Mouse (Mus musculus) hindbrain, embryonic 10.5 days (tissue): ENCODE data around the gene Hist1h3c. TPM values are rescaled to one million over a fixed set of nuclear protein-coding genes. Genes with fewer than 3 reads are reported as not detected.
A peak's percentile ranks its signal among the peaks of the same experiment; 100 is the strongest.

Source experiments
- DNase-seq: peaks from one replicate; pipeline ENCODE4 v3.0.0-alpha.2; 2017; ENCODE audit warnings: low spot score
- H3K27ac ChIP-seq: fragments of 300-500 bp; sonication (generic); 2 replicates; pipeline ENCODE4 v1.5.1; 2016; ENCODE audit warnings: mild to moderate bottlenecking, moderate library complexity
- H3K27me3 ChIP-seq: fragments of 300-500 bp; sonication (generic); 2 replicates; pipeline ENCODE4 v1.6.1; 2016; ENCODE audit warnings: mild to moderate bottlenecking; ENCODE audit not compliant: poor library complexity, insufficient read depth, severe bottlenecking
- H3K36me3 ChIP-seq: fragments of 300-500 bp; sonication (generic); 2 replicates; pipeline ENCODE4 v1.6.1; 2016; ENCODE audit warnings: mild to moderate bottlenecking, moderate library complexity
- H3K4me1 ChIP-seq: fragments of 300-500 bp; sonication (generic); replicated peaks from 2 replicates; pipeline ENCODE4 v1.6.1; 2016; ENCODE audit warnings: mild to moderate bottlenecking
- H3K4me3 ChIP-seq: fragments of 300-500 bp; sonication (generic); 2 replicates; pipeline ENCODE4 v1.5.1; 2016; ENCODE audit warnings: mild to moderate bottlenecking, moderate library complexity
- H3K9me3 ChIP-seq: fragments of 300-500 bp; sonication (generic); 2 replicates; pipeline ENCODE4 v1.6.1; 2016; ENCODE audit warnings: mild to moderate bottlenecking, moderate library complexity
- WGBS: fragments of 180-500 bp; shearing (Covaris S2); methylation state at CpG from one replicate; pipeline ENCODE4 v1.1.7; 2016; 5-methylcytosine and 5-hydroxymethylcytosine counted together
- polyA plus RNA-seq: library from polyadenylated mRNA; unstranded; fragments of >200 nt; fragmentation: Nextera tagmentation; extraction: Ambion mirVana; gene quantifications from 2 replicates; pipeline ENCODE4 v1.2.1, GENCODE M21; 2016

Hist1h3c gene
- polyA plus RNA-seq, 1 experiment from 2014 or later, result 8.6 TPM

- DNase-seq, result no peak
- no peaks in the 10 kb centered on the region for H3K36me3 ChIP-seq
- no peaks in the 10 kb centered on the region for H3K27me3 ChIP-seq
- peak overlapping the region; percentile 97 for H3K27ac ChIP-seq
- H3K4me3 ChIP-seq, result peak overlapping the region; percentile 66
- peaks cover 36% of the 10 kb centered on the region for H3K4me1 ChIP-seq
- WGBS, result 67% methylated on average over 5 of the region's 5 CpGs
- no peaks in the 10 kb centered on the region for H3K9me3 ChIP-seq
Measured at GRCm38 (mm10) chr13:23740910-23741309, 4.5 kb downstream of the Hist1h3c start.

GRCm38 (mm10) chr13:23740256-23740840 is 5.1 kb downstream of the Hist1h3c start:
- 39% methylated on average over 13 of the region's 13 CpGs for WGBS
- Histone ChIP-seq H3K27me3 (no peaks in the 10 kb centered on the region), H3K4me3 (peak overlapping the region; percentile 66), H3K27ac (peak overlapping the region; percentile 97), H3K9me3 (no peaks in the 10 kb centered on the region), H3K36me3 (no peaks in the 10 kb centered on the region), H3K4me1 (peaks cover 36% of the 10 kb centered on the region)
- no peak for DNase-seq

- Histone ChIP-seq H3K4me3 (peak overlapping the region; percentile 66), H3K27ac (peak overlapping the region; percentile 97), H3K9me3 (no peaks in the 10 kb centered on the region), H3K27me3 (no peaks in the 10 kb centered on the region), H3K4me1 (peaks cover 36% of the 10 kb centered on the region), H3K36me3 (no peaks in the 10 kb centered on the region)
- DNase-seq, result no peak
- WGBS, result 1% methylated on average over 14 of the region's 14 CpGs
Measured at GRCm38 (mm10) chr13:23739922-23740252, 5.5 kb downstream of the Hist1h3c start.

GRCm38 (mm10) chr13:23739069-23739921 is 6.1 kb downstream of the Hist1h3c start:
- peak overlapping the region; percentile 97 for H3K27ac ChIP-seq
- H3K9me3 ChIP-seq, result no peaks in the 10 kb centered on the region
- H3K36me3 ChIP-seq, result no peaks in the 10 kb centered on the region
- peak overlapping the region; percentile 66 for H3K4me3 ChIP-seq
- DNase-seq, result peak; percentile 90
- peaks cover 32% of the 10 kb centered on the region for H3K4me1 ChIP-seq
- under 1% methylated on average over 39 of the region's 39 CpGs for WGBS
- H3K27me3 ChIP-seq, result no peaks in the 10 kb centered on the region

- no peaks in the 10 kb centered on the region for H3K36me3 ChIP-seq
- H3K4me1 ChIP-seq, result peaks cover 31% of the 10 kb centered on the region
- H3K27ac ChIP-seq, result peak within 1 kb of the TSS; percentile 97
- H3K9me3 ChIP-seq, result no peaks in the 10 kb centered on the region
- DNase-seq, result peak; percentile 92
- H3K4me3 ChIP-seq, result peak within 1 kb of the TSS; percentile 66
- WGBS, result 0% methylated on average over 38 of the region's 38 CpGs
- H3K27me3 ChIP-seq, result no peaks in the 10 kb centered on the region
Measured at GRCm38 (mm10) chr13:23738677-23739068, 6.7 kb downstream of the Hist1h3c start, which contains the start of gene Hist1h1c. Hist1h1c (plus strand) TSS chr13:23738808.

GRCm38 (mm10) chr13:23738041-23738440 is 7.4 kb downstream of the Hist1h3c start:
- Histone ChIP-seq H3K36me3 (no peaks in the 10 kb centered on the region), H3K4me1 (peaks cover 31% of the 10 kb centered on the region), H3K9me3 (no peaks in the 10 kb centered on the region), H3K27ac (peak overlapping the region; percentile 97), H3K27me3 (no peaks in the 10 kb centered on the region), H3K4me3 (peak overlapping the region; percentile 66)
- DNase-seq, result no peak
- WGBS, result 27% methylated on average over 4 of the region's 4 CpGs

- Histone ChIP-seq H3K9me3 (no peaks in the 10 kb centered on the region), H3K27me3 (no peaks in the 10 kb centered on the region), H3K36me3 (no peaks in the 10 kb centered on the region), H3K27ac (peak overlapping the region; percentile 97; the same call in 1 of the 2 replicates), H3K4me1 (peaks cover 31% of the 10 kb centered on the region), H3K4me3 (no peak overlapping the region)
- no peak for DNase-seq
- WGBS, result 87% methylated on average over 5 of the region's 5 CpGs
Measured at GRCm38 (mm10) chr13:23737091-23737490, 8.3 kb downstream of the Hist1h3c start.

GRCm38 (mm10) chr13:23732156-23732804 is 13.1 kb downstream of the Hist1h3c start:
- Histone ChIP-seq H3K27me3 (no peaks in the 10 kb centered on the region), H3K36me3 (no peaks in the 10 kb centered on the region), H3K9me3 (no peaks in the 10 kb centered on the region), H3K4me1 (0 out of 2 replicates have a peak, but pooled peaks cover 6% of the 10 kb centered on the region), H3K4me3 (no peak overlapping the region), H3K27ac (0 out of 2 replicates have a peak overlapping the region, but pooled peaks have one; percentile 29)
- 29% methylated on average over 8 of the region's 8 CpGs for WGBS
- no peak for DNase-seq

GRCm38 (mm10) chr13:23730479-23730878 is 14.9 kb downstream of the Hist1h3c start:
- H3K27ac ChIP-seq, result no peak overlapping the region
- H3K4me1 ChIP-seq, result 0 out of 2 replicates have a peak, but pooled peaks cover 6% of the 10 kb centered on the region
- H3K27me3 ChIP-seq, result no peaks in the 10 kb centered on the region

GRCm38 (mm10) chr13:23729706-23730105 is 15.7 kb downstream of the Hist1h3c start:
- Histone ChIP-seq H3K27me3 (no peaks in the 10 kb centered on the region), H3K27ac (0 out of 2 replicates have a peak overlapping the region, but pooled peaks have one; percentile 29), H3K36me3 (no peaks in the 10 kb centered on the region), H3K9me3 (no peaks in the 10 kb centered on the region), H3K4me1 (peaks cover 11% of the 10 kb centered on the region), H3K4me3 (no peak overlapping the region)
- no peak for DNase-seq
- WGBS, result 91% methylated on average over 5 of the region's 5 CpGs

More at GRCm38 (mm10) chr13:23730479-23730878, 14.9 kb downstream of the Hist1h3c start:
- Histone ChIP-seq H3K9me3 (no peaks in the 10 kb centered on the region), H3K36me3 (no peaks in the 10 kb centered on the region), H3K4me3 (no peak overlapping the region)
- WGBS, result 57% methylated on average over 8 of the region's 8 CpGs
- no peak for DNase-seq

- no peaks in the 10 kb centered on the region for H3K36me3 ChIP-seq
- H3K27ac ChIP-seq, result no peak overlapping the region
- 91% methylated on average over 9 of the region's 9 CpGs for WGBS
- H3K9me3 ChIP-seq, result no peaks in the 10 kb centered on the region
- H3K4me3 ChIP-seq, result no peak overlapping the region
- peaks cover 16% of the 10 kb centered on the region for H3K4me1 ChIP-seq
- no peak for DNase-seq
- H3K27me3 ChIP-seq, result no peaks in the 10 kb centered on the region
Measured at GRCm38 (mm10) chr13:23729192-23729525, 16.2 kb downstream of the Hist1h3c start.

- H3K27ac ChIP-seq, result no peak overlapping the region; the same call in 1 of the 2 replicates
- H3K4me1 ChIP-seq, result peaks cover 18% of the 10 kb centered on the region
- H3K27me3 ChIP-seq, result no peaks in the 10 kb centered on the region
- no peak for DNase-seq
- H3K9me3 ChIP-seq, result no peaks in the 10 kb centered on the region
- no peaks in the 10 kb centered on the region for H3K36me3 ChIP-seq
- WGBS, result 81% methylated on average over 18 of the region's 18 CpGs
- H3K4me3 ChIP-seq, result no peak overlapping the region
Measured at GRCm38 (mm10) chr13:23728472-23729191, 16.8 kb downstream of the Hist1h3c start.
